Mouse (Mus musculus) liver, embryonic 16.5 days (tissue): ENCODE measurements around the gene Gsto2. TPM values are rescaled to one million over a fixed set of nuclear protein-coding genes. Genes with fewer than 3 reads are reported as not detected.
A peak's percentile ranks its signal among the peaks of the same experiment; 100 is the strongest.

Source experiments
- ATAC-seq: fragments of 200-750 bp; cut with Nextera tagmentation; 2 replicates; pipeline ENCODE4 v1.8.0; 2017; ENCODE audit warnings: low read depth, mild to moderate bottlenecking, moderate number of reproducible peaks, moderate library complexity
- H3K27ac ChIP-seq: fragments of 300-500 bp; sonication (generic); 2 replicates; pipeline ENCODE4 v1.5.1; 2014; ENCODE audit warnings: mild to moderate bottlenecking, low read length
- H3K27me3 ChIP-seq: fragments of 300-500 bp; sonication (generic); 2 replicates; pipeline ENCODE4 v1.6.1; 2014; ENCODE audit warnings: low read depth, low read length, mixed read lengths; ENCODE audit not compliant: control insufficient read depth, insufficient read depth
- H3K36me3 ChIP-seq: fragments of 300-500 bp; sonication (generic); 2 replicates; pipeline ENCODE4 v1.6.1; 2014; ENCODE audit warnings: mild to moderate bottlenecking; ENCODE audit not compliant: control insufficient read depth, insufficient read depth
- H3K4me1 ChIP-seq: fragments of 300-500 bp; sonication (generic); 2 replicates; pipeline ENCODE4 v1.6.1; 2014; ENCODE audit warnings: low read depth, low read length, mixed read lengths; ENCODE audit not compliant: control insufficient read depth
- H3K4me2 ChIP-seq: fragments of 300-500 bp; sonication (generic); 2 replicates; pipeline ENCODE4 v1.6.1; 2014; ENCODE audit warnings: low read depth, low read length, mixed read lengths
- H3K4me3 ChIP-seq: fragments of 300-500 bp; sonication (generic); 2 replicates; pipeline ENCODE4 v1.5.1; 2014; ENCODE audit warnings: low read depth, mild to moderate bottlenecking, low read length
- H3K9ac ChIP-seq: fragments of 300-500 bp; sonication (generic); 2 replicates; pipeline ENCODE4 v1.6.1; 2014; ENCODE audit warnings: low read depth, low read length
- H3K9me3 ChIP-seq: fragments of 300-500 bp; sonication (generic); replicated peaks from 2 replicates; pipeline ENCODE4 v1.6.1; 2016; ENCODE audit warnings: low read length; ENCODE audit not compliant: control insufficient read depth
- WGBS: fragments of 180-500 bp; shearing (Covaris S2); extraction: QIAGEN DNeasy Blood & Tissue Kit; methylation state at CpG from one replicate; pipeline ENCODE4 v1.1.7; 2014; ENCODE audit not compliant: insufficient replicate concordance; 5-methylcytosine and 5-hydroxymethylcytosine counted together
- polyA plus RNA-seq: library from polyadenylated mRNA; unstranded; fragments of >200 nt; fragmentation: Nextera tagmentation; extraction: Ambion mirVana; gene quantifications from 2 replicates; pipeline ENCODE4 v1.2.1, GENCODE M21; 2015

The Gsto2 gene
- polyA plus RNA-seq: 0.07 and 0.08 TPM in 2 replicates

GRCm38 (mm10) chr19:47865353-47865947 is at the start of gene Gsto2:
Gene Gsto2 (plus strand): TSS chr19:47865534.
- Histone ChIP-seq H3K4me3 (peak within 1 kb of the TSS; percentile 66), H3K36me3 (no peaks in the 10 kb centered on the region), H3K9me3 (no peaks in the 10 kb centered on the region), H3K4me2 (peak within 1 kb of the TSS; percentile 91), H3K27ac (0 out of 2 replicates have a peak within 1 kb of the TSS, but pooled peaks have one; percentile 47), H3K27me3 (no peaks in the 10 kb centered on the region; the same call in 1 of the 2 replicates), H3K9ac (peak within 1 kb of the TSS; percentile 56), H3K4me1 (peaks cover 2% of the 10 kb centered on the region; the same call in 1 of the 2 replicates)
- under 1% methylated on average over 49 of the region's 49 CpGs for WGBS
- peak; percentile 100 for ATAC-seq

GRCm38 (mm10) chr19:47817692-47818091 is 47.6 kb upstream of the Gsto2 start:
- Histone ChIP-seq H3K4me2 (no peak overlapping the region), H3K9ac (no peak overlapping the region), H3K27ac (no peak overlapping the region), H3K4me3 (no peak overlapping the region), H3K36me3 (no peaks in the 10 kb centered on the region), H3K9me3 (no peaks in the 10 kb centered on the region), H3K27me3 (no peaks in the 10 kb centered on the region; the same call in 1 of the 2 replicates), H3K4me1 (no peaks in the 10 kb centered on the region)
- 64% methylated on average over 9 of the region's 9 CpGs for WGBS
- ATAC-seq: no peak

DNA sequence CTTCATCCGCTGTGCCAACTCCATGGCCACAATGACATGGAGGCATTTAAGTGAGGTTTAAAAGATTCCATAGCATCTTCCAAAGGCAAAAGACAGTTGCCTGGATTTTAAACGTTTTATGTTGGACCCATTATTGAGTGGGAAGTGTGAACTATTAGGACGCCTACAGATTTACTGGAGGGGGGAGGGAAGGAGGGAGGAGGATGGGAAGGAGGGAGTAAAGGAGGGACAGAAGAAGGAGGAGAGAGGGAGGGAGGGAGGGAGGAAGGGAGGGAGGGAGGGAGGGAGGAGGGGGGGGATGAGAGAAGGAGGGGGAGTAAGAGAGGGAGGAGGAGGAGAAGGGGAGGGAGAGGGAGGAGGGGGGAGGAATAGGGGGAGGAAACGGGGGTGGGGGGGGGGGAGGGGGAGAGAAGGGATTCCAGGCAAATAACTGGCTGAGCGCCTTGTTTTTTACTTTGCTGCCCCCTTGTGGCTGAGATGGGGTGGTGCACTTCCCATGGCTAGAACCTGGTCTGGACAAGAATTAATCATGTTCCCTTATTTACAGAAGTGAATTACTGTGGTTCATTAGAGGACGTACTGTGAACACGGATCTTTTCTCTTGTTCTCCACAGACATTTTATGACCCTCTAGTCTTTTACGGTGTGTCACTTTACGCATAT is 44.4 kb upstream of the Gsto2 start:
- Histone ChIP-seq H3K4me3 (no peak overlapping the region), H3K9ac (no peak overlapping the region), H3K4me2 (no peak overlapping the region), H3K27me3 (no peaks in the 10 kb centered on the region; the same call in 1 of the 2 replicates), H3K27ac (no peak overlapping the region), H3K4me1 (no peaks in the 10 kb centered on the region), H3K9me3 (no peaks in the 10 kb centered on the region), H3K36me3 (no peaks in the 10 kb centered on the region)
- WGBS: 17% methylated on average over 8 of the region's 9 CpGs
- ATAC-seq: no peak

DNA sequence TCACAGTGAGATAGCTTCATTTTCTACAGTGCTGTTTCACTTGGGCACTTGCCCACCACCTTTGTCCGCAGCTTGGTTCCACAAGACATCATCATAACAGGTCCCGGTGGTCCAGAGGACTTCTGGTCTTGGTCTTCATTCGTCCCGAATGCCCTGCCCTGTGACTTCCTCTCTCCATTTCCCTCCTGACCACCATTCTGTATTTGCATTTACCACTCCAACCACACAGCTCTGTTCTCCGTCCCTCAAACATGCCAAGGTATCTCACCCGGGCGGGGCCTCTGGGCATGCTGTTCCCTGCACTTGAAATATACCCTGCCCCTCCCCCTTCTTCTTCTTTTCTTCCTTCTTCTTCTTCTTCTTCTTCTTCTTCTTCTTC is 43.9 kb upstream of the Gsto2 start:
- no peaks in the 10 kb centered on the region for H3K36me3 ChIP-seq
- no peak overlapping the region for H3K4me2 ChIP-seq
- no peaks in the 10 kb centered on the region for H3K9me3 ChIP-seq
- no peaks in the 10 kb centered on the region; the same call in 1 of the 2 replicates for H3K27me3 ChIP-seq
- no peak for ATAC-seq
- no peaks in the 10 kb centered on the region for H3K4me1 ChIP-seq
- H3K4me3 ChIP-seq: no peak overlapping the region
- H3K9ac ChIP-seq: no peak overlapping the region
- no peak overlapping the region for H3K27ac ChIP-seq
- whole genome bisulfite sequencing: 25% methylated on average over 7 of the region's 7 CpGs

DNA sequence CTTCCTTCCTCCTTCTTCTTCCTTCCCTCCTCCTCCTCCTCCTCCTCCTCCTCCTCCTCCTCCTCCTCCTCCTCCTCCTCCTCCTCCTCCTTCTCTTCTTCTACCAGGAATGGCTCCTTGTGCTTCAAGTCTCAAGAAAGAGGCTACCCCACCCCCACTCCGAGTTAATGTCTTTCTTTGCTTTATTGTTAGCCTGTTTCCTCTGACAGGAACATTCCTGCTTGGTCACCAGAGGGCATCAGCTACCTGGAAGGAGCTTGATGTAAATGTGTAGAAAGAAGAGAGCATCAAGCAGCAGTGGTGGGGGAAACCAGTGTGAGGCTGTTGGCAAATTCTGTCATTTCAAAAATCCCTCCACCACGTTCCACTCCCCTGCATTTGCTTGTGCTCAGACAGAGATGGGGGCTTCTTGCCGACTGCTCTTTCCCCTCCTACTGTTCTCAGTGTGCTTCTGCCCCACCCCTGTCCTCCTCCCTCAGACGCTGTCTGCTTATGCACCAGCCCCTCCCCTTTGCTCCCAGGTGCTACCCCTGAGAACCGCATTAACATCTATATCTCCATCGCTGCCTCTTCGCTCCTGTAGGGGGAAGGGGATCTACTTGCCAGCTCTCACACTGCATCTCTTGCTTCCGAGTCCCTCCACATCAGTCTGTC is 43.1 kb upstream of the Gsto2 start:
- H3K4me1 ChIP-seq: no peaks in the 10 kb centered on the region
- no peak overlapping the region for H3K27ac ChIP-seq
- no peak overlapping the region for H3K4me2 ChIP-seq
- H3K9me3 ChIP-seq: no peaks in the 10 kb centered on the region
- H3K27me3 ChIP-seq: no peaks in the 10 kb centered on the region; the same call in 1 of the 2 replicates
- 20% methylated on average over 8 of the region's 8 CpGs for WGBS
- ATAC-seq: no peak
- no peak overlapping the region for H3K4me3 ChIP-seq
- no peak overlapping the region for H3K9ac ChIP-seq
- H3K36me3 ChIP-seq: no peaks in the 10 kb centered on the region

DNA sequence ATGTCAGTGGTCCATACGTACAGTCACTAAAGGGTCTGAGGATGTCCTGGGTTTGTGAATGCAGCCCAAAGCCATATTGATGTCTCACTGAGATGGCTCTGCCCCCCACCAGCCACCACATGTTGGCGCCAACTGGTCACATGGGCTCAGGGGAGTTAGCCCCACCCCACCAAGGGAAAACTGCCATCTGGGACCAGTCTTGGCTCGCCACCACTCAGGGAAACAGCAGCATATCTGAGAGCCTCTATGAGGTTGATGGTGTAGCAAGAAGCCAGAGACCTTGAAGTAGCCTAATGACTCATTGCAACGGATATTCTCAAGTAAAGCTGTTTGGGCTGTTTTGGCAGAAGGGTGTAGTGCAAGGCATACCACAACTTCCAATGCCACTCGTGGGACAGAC is 41.3 kb upstream of the Gsto2 start:
- Histone ChIP-seq H3K9me3 (no peaks in the 10 kb centered on the region), H3K4me1 (no peaks in the 10 kb centered on the region), H3K4me3 (no peak overlapping the region), H3K4me2 (no peak overlapping the region), H3K9ac (no peak overlapping the region), H3K27ac (no peak overlapping the region), H3K36me3 (no peaks in the 10 kb centered on the region), H3K27me3 (no peaks in the 10 kb centered on the region; the same call in 1 of the 2 replicates)
- WGBS: 62% methylated on average over 5 of the region's 5 CpGs
- ATAC-seq: no peak

DNA sequence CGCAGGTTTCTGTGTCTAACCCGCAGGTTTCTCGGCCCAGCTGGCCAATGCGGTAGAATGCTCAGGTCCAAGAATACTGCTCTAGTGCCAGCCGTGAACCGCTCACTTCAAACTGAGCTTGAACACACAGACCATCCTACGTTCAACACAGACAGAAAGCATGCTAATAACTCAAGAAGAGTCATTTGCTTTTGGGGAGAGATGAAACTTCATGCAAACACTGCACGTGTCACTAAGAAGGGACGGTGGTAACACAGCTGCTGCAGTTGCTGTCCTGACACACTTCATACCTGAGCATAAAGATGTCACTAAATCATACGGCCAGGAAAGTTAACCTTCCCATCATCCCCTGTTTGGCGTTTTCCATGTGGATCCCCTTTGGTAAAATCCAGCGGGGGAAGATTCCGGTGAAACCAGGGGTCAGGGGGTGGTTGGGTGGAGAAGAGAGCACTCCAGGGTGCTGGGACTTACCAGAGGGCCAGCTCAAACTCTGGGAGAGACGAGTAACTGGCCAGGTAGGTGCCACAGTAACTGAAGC is 35.4 kb upstream of the Gsto2 start:
- Histone ChIP-seq H3K9me3 (no peaks in the 10 kb centered on the region), H3K4me1 (no peaks in the 10 kb centered on the region), H3K4me2 (no peak overlapping the region), H3K4me3 (no peak overlapping the region), H3K36me3 (no peaks in the 10 kb centered on the region), H3K27me3 (no peaks in the 10 kb centered on the region), H3K27ac (no peak overlapping the region), H3K9ac (no peak overlapping the region)
- ATAC-seq: no peak
- 71% methylated on average over 14 of the region's 14 CpGs for WGBS

DNA sequence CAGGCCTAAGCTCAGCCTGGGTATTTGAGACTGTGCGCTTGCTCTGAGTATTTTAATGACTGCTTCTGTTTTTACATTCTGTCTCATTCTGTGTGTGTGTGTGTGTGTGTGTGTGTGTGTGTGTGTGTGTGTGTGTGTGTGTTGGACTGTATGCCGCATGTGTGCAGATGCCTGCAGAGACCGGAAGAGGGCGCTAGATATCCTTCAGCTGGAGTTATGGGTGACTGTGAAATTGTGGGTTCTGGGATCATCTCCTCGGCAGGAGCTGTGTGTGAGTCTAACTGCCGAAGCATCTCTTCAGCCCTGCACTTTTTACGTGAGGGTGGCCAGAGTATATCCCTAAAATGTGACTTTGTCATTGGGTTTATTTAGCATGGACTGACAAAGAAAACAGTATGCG is 34.2 kb upstream of the Gsto2 start:
- Histone ChIP-seq H3K4me2 (no peak overlapping the region), H3K4me1 (no peaks in the 10 kb centered on the region), H3K27ac (no peak overlapping the region), H3K36me3 (no peaks in the 10 kb centered on the region), H3K27me3 (no peaks in the 10 kb centered on the region), H3K9ac (no peak overlapping the region), H3K9me3 (no peaks in the 10 kb centered on the region), H3K4me3 (no peak overlapping the region)
- 77% methylated on average over 8 of the region's 8 CpGs for WGBS
- no peak for ATAC-seq

DNA sequence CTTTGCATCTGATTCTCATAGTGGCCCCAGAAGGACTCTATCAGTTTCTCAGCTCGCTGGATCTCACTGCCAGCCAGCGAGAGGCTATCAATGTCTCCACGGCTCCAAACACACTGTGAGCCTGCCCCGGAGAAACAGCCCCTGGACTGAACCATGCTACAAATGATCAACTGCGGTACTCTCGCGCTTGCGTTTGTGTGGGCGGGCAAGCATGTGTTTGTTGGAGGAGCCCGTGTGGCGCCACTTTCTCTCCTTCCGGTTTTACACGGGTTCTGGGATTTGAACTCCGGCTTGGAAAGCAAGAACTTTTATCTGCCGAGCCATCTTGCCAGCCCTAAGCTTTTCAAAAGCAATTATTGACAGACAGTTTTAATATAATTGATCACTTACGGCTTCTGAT is 33.0 kb upstream of the Gsto2 start:
- H3K4me1 ChIP-seq: no peaks in the 10 kb centered on the region; the same call in 1 of the 2 replicates
- 71% methylated on average over 16 of the region's 16 CpGs for WGBS
- no peak for ATAC-seq
- H3K4me2 ChIP-seq: no peak overlapping the region
- no peak overlapping the region for H3K4me3 ChIP-seq
- no peaks in the 10 kb centered on the region for H3K36me3 ChIP-seq
- peaks cover 9% of the 10 kb centered on the region for H3K27me3 ChIP-seq
- H3K27ac ChIP-seq: no peak overlapping the region
- no peaks in the 10 kb centered on the region for H3K9me3 ChIP-seq
- H3K9ac ChIP-seq: no peak overlapping the region
